Mouse (Mus musculus) midbrain, postnatal 0 days (tissue): ENCODE data around the gene Sh3pxd2a. TPM values are rescaled to one million over a fixed set of nuclear protein-coding genes. Genes with fewer than 3 reads are reported as not detected.

Experiments used
- ATAC-seq: fragments of 200-750 bp; cut with Nextera tagmentation; 2 replicates; pipeline ENCODE4 v1.8.0; 2017; ENCODE audit warnings: moderate number of reproducible peaks, mild to moderate bottlenecking, moderate TSS enrichment, moderate library complexity; ENCODE audit not compliant: low FRiP score
- DNase-seq: peaks from one replicate; pipeline ENCODE4 v3.0.0-alpha.2; 2015; ENCODE audit warnings: low spot score
- H3K27ac ChIP-seq: fragments of 300-500 bp; sonication (generic); 2 replicates; pipeline ENCODE4 v1.5.1; 2014; ENCODE audit warnings: low read depth, mild to moderate bottlenecking, low read length, mixed read lengths
- H3K27me3 ChIP-seq: fragments of 300-500 bp; sonication (generic); 2 replicates; pipeline ENCODE4 v1.6.1; 2014; ENCODE audit warnings: low read length, control low read depth, mixed read lengths; ENCODE audit not compliant: insufficient read depth
- H3K36me3 ChIP-seq: fragments of 300-500 bp; sonication (generic); 2 replicates; pipeline ENCODE4 v1.6.1; 2014; ENCODE audit warnings: low read length, control low read depth, mixed read lengths; ENCODE audit not compliant: insufficient read depth
- H3K4me1 ChIP-seq: fragments of 300-500 bp; sonication (generic); 2 replicates; pipeline ENCODE4 v1.6.1; 2014; ENCODE audit warnings: mild to moderate bottlenecking, control low read depth, antibody characterized with exemption, low read length, mixed read lengths; ENCODE audit not compliant: insufficient read depth
- H3K4me2 ChIP-seq: fragments of 300-500 bp; sonication (generic); 2 replicates; pipeline ENCODE4 v1.6.1; 2014; ENCODE audit warnings: low read depth, mild to moderate bottlenecking, low read length, mixed read lengths; ENCODE audit not compliant: poor library complexity, severe bottlenecking
- H3K4me3 ChIP-seq: fragments of 300-500 bp; sonication (generic); 2 replicates; pipeline ENCODE4 v1.5.1; 2014; ENCODE audit warnings: low read depth, mild to moderate bottlenecking, low read length, moderate library complexity
- H3K9ac ChIP-seq: fragments of 300-500 bp; sonication (generic); replicated peaks from 2 replicates; pipeline ENCODE4 v1.6.1; 2014; ENCODE audit warnings: mild to moderate bottlenecking, low read length, moderate library complexity, mixed read lengths; ENCODE audit not compliant: poor library complexity, severe bottlenecking
- H3K9me3 ChIP-seq: fragments of 300-500 bp; sonication (generic); 2 replicates; pipeline ENCODE4 v1.6.1; 2016; ENCODE audit warnings: low read length, control low read depth
- CTCF ChIP-seq: IDR thresholded peaks from 2 replicates; pipeline ENCODE4 v1.5.1; 2016; ENCODE audit warnings: antibody characterized with exemption, mild to moderate bottlenecking
- WGBS: fragments of 180-500 bp; shearing (Covaris S2); extraction: QIAGEN DNeasy Blood & Tissue Kit; methylation state at CpG from one replicate; pipeline ENCODE4 v1.1.7; 2014; 5-methylcytosine and 5-hydroxymethylcytosine counted together
- polyA plus RNA-seq: library from polyadenylated mRNA; unstranded; fragments of >200 nt; fragmentation: Nextera tagmentation; extraction: Ambion mirVana; gene quantifications from 2 replicates; pipeline ENCODE4 v1.2.1, GENCODE M21; 2015
- total RNA-seq: library from RNA; depleted of rRNA; stranded (reverse); fragments of >200 nt; gene quantifications from 2 replicates; pipeline ENCODE4 v1.2.3, GENCODE M21; 2014

The Sh3pxd2a gene
- total and polyA plus RNA-seq, 2 experiments from 2014 or later: 1.5 to 21.0 TPM

GRCm38 (mm10) chr19:47436236-47436635 is 28.0 kb downstream of the Sh3pxd2a start:
- no peak overlapping the region for H3K9ac ChIP-seq
- H3K36me3 ChIP-seq: no peaks in the 10 kb centered on the region
- H3K9me3 ChIP-seq: no peaks in the 10 kb centered on the region
- 91% methylated on average over 8 of the region's 8 CpGs for WGBS
- no peaks in the 10 kb centered on the region for H3K4me1 ChIP-seq
- H3K27me3 ChIP-seq: no peaks in the 10 kb centered on the region
- H3K27ac ChIP-seq: no peak overlapping the region
- no peak for DNase-seq
- no peak for TF ChIP-seq CTCF
- no peak overlapping the region for H3K4me3 ChIP-seq
- no peak for ATAC-seq
- no peak overlapping the region for H3K4me2 ChIP-seq

- Histone ChIP-seq H3K9ac (no peak overlapping the region), H3K27ac (no peak overlapping the region), H3K4me2 (no peak overlapping the region), H3K36me3 (no peaks in the 10 kb centered on the region), H3K9me3 (no peaks in the 10 kb centered on the region), H3K4me1 (no peaks in the 10 kb centered on the region), H3K27me3 (no peaks in the 10 kb centered on the region), H3K4me3 (no peak overlapping the region)
- no peak for TF ChIP-seq CTCF
- WGBS: 95% methylated on average over 14 of the region's 14 CpGs
- no peak for ATAC-seq
- no peak for DNase-seq
These were observed 29.5 kb downstream of the Sh3pxd2a start for GRCm38 (mm10) chr19:47434655-47435054.

GRCm38 (mm10) chr19:47432339-47432738 is 31.9 kb downstream of the Sh3pxd2a start:
- WGBS: 64% methylated on average over 10 of the region's 10 CpGs
- H3K27ac ChIP-seq: no peak overlapping the region
- no peaks in the 10 kb centered on the region for H3K4me1 ChIP-seq
- no peak for ATAC-seq
- TF ChIP-seq CTCF: no peak
- no peak overlapping the region for H3K4me2 ChIP-seq
- no peaks in the 10 kb centered on the region for H3K36me3 ChIP-seq
- no peak overlapping the region for H3K4me3 ChIP-seq
- no peaks in the 10 kb centered on the region for H3K27me3 ChIP-seq
- no peak for DNase-seq
- no peaks in the 10 kb centered on the region for H3K9me3 ChIP-seq
- no peak overlapping the region for H3K9ac ChIP-seq

- H3K27ac ChIP-seq: no peak overlapping the region
- H3K4me2 ChIP-seq: no peak overlapping the region
- no peak for ATAC-seq
- H3K4me3 ChIP-seq: no peak overlapping the region
- H3K9me3 ChIP-seq: no peaks in the 10 kb centered on the region
- H3K36me3 ChIP-seq: no peaks in the 10 kb centered on the region
- no peaks in the 10 kb centered on the region for H3K27me3 ChIP-seq
- H3K4me1 ChIP-seq: no peaks in the 10 kb centered on the region
- TF ChIP-seq CTCF: no peak
- no peak for DNase-seq
- no peak overlapping the region for H3K9ac ChIP-seq
- WGBS: 57% methylated on average over 11 of the region's 11 CpGs
These were observed 32.8 kb downstream of the Sh3pxd2a start for GRCm38 (mm10) chr19:47431189-47431931.

- WGBS: 94% methylated on average over 2 of the region's 2 CpGs
These were observed 34.0 kb downstream of the Sh3pxd2a start for GRCm38 (mm10) chr19:47430160-47430559.

GRCm38 (mm10) chr19:47429245-47429644 is 35.0 kb downstream of the Sh3pxd2a start:
- WGBS: 81% methylated on average over 3 of the region's 3 CpGs
- no peak for DNase-seq

More at GRCm38 (mm10) chr19:47430160-47430559, 34.0 kb downstream of the Sh3pxd2a start:
- no peak for TF ChIP-seq CTCF
- Histone ChIP-seq H3K4me1 (no peaks in the 10 kb centered on the region), H3K4me3 (no peak overlapping the region), H3K36me3 (no peaks in the 10 kb centered on the region), H3K9ac (no peak overlapping the region), H3K4me2 (no peak overlapping the region), H3K9me3 (no peaks in the 10 kb centered on the region), H3K27ac (no peak overlapping the region), H3K27me3 (no peaks in the 10 kb centered on the region)
- DNase-seq (no peak), ATAC-seq (no peak)

More at GRCm38 (mm10) chr19:47429245-47429644, 35.0 kb downstream of the Sh3pxd2a start:
- Histone ChIP-seq H3K27ac (no peak overlapping the region), H3K4me1 (no peaks in the 10 kb centered on the region), H3K36me3 (no peaks in the 10 kb centered on the region), H3K4me2 (no peak overlapping the region), H3K4me3 (no peak overlapping the region), H3K9me3 (no peaks in the 10 kb centered on the region), H3K27me3 (no peaks in the 10 kb centered on the region), H3K9ac (no peak overlapping the region)
- no peak for TF ChIP-seq CTCF
- ATAC-seq: no peak
